In genomic region chr6:37299562-37300390, GRCm38 (mm10) we compare ENCODE assay signal across 8 mouse cellular contexts. TPM values are rescaled to one million over a fixed set of nuclear protein-coding genes. Genes with fewer than 3 reads are reported as not detected.
A peak's percentile ranks its signal among the peaks of the same experiment; 100 is the strongest.
DNase-seq lines count a peak whose midpoint lies in the region; ATAC-seq and TF ChIP-seq lines count a peak whose summit lies in the region.

TSS of gene Dgki (minus strand) at chr6:37300184.

- peak within 1 kb of the TSS; percentile 99 for H3K4me2 ChIP-seq in kidney, embryonic 16.5 days (replicated peaks; ENCODE audit: low read depth, low read length)
- peak within 1 kb of the TSS; percentile 98 for H3K4me2 ChIP-seq in limb, embryonic 15.5 days

- DNase-seq in ovary, postnatal 36 days (ENCODE audit: low spot score) = peak; percentile 28
- DNase-seq in ovary, postnatal 10 days (ENCODE audit: low spot score) = no peak
- DNase-seq in cerebellum, postnatal 25 days = peak; percentile 86 to 88
- DNase-seq in frontal cortex, postnatal 36 days (ENCODE audit: low spot score in 2 of 2) = peak; percentile 85 to 90

- peak within 1 kb of the TSS; percentile 70 for H3K9ac ChIP-seq in kidney, embryonic 16.5 days (replicated peaks; ENCODE audit: low read length)
- H3K9ac ChIP-seq in limb, embryonic 15.5 days = peak within 1 kb of the TSS; percentile 37; the same call in 1 of the 2 replicates

- ATAC-seq in kidney, embryonic 16.5 days (ENCODE audit: low FRiP score, low TSS enrichment) = peak; percentile 75
- ATAC-seq in limb, embryonic 15.5 days (ENCODE audit: insufficient number of reproducible peaks, low FRiP score, low TSS enrichment, low read depth) = 0 out of 2 replicates have a peak, but pooled peaks have one; percentile 44
- ATAC-seq in activated CD4-positive, CD25-positive, alpha-beta regulatory T cell, adult 4 months = no peak

- H3K36me3 ChIP-seq in kidney, embryonic 16.5 days (ENCODE audit: insufficient read depth, low read length) = no peaks in the 10 kb centered on the region
- no peaks in the 10 kb centered on the region for H3K36me3 ChIP-seq in limb, embryonic 15.5 days

- peak within 1 kb of the TSS; percentile 61 for H3K4me3 ChIP-seq in kidney, embryonic 16.5 days (ENCODE audit: low read length)
- peak within 1 kb of the TSS; percentile 56 for H3K4me3 ChIP-seq in limb, embryonic 15.5 days
- peak within 1 kb of the TSS; percentile 98 for H3K4me3 ChIP-seq in olfactory bulb, adult 2 months (ENCODE audit: insufficient read depth, low read depth, low read length)

- H3K27ac ChIP-seq in kidney, embryonic 16.5 days (ENCODE audit: low read length) = no peak within 1 kb of the TSS
- H3K27ac ChIP-seq in limb, embryonic 15.5 days = no peak within 1 kb of the TSS
- peak within 1 kb of the TSS; percentile 91 for H3K27ac ChIP-seq in olfactory bulb, adult 2 months (ENCODE audit: insufficient read depth, low read depth, low read length)

- peaks cover 48% of the 10 kb centered on the region for H3K27me3 ChIP-seq in kidney, embryonic 16.5 days (ENCODE audit: insufficient read depth, low read length)
- peaks cover 49% of the 10 kb centered on the region for H3K27me3 ChIP-seq in limb, embryonic 15.5 days

- H3K4me1 ChIP-seq in kidney, embryonic 16.5 days (ENCODE audit: insufficient read depth, low read length) = peaks cover 18% of the 10 kb centered on the region
- H3K4me1 ChIP-seq in limb, embryonic 15.5 days = peaks cover 15% of the 10 kb centered on the region
- H3K4me1 ChIP-seq in olfactory bulb, adult 2 months (ENCODE audit: control insufficient read depth, insufficient read depth, low read length) = peaks cover 7% of the 10 kb centered on the region

- no peak for TF ChIP-seq CTCF in olfactory bulb, adult 2 months (IDR thresholded peaks at IDR 0.05; ENCODE audit: insufficient read depth, low read depth, low read length)

- peak; percentile 95 for TF ChIP-seq POLR2A in olfactory bulb, adult 2 months (IDR thresholded peaks at IDR 0.05; ENCODE audit: insufficient read depth, low read depth, low read length)

- WGBS in kidney, embryonic 16.5 days = under 1% methylated on average over 54 of the region's 65 CpGs
- WGBS in limb, embryonic 15.5 days = under 1% methylated on average over 57 of the region's 65 CpGs
- under 1% methylated on average over 63 of the region's 65 CpGs for WGBS in olfactory bulb, adult 2 months

- no peaks in the 10 kb centered on the region for H3K9me3 ChIP-seq in kidney, embryonic 16.5 days (ENCODE audit: low read length)
- H3K9me3 ChIP-seq in limb, embryonic 15.5 days = no peaks in the 10 kb centered on the region

RNA-seq across cellular contexts. Expression of gene Dgki, which starts in this region (rescaled TPM):
- 0.55 and 0.74 TPM in 2 replicates for polyA plus RNA-seq in kidney, embryonic 16.5 days (2015; fragmentation: Nextera tagmentation; extraction: Ambion mirVana)
- polyA plus RNA-seq in limb, embryonic 15.5 days (2015; fragmentation: Nextera tagmentation; extraction: Ambion mirVana) = 0.92 and 0.99 TPM in 2 replicates
- polyA plus RNA-seq in olfactory bulb, adult 2 months (2012; ENCODE audit: insufficient read depth, insufficient read length, low replicate concordance, missing spikeins) = not detected in 2 replicates
- polyA plus RNA-seq in activated CD4-positive, CD25-positive, alpha-beta regulatory T cell, adult 4 months (2017; shearing (Covaris generic)) = under 1 TPM in 1 of 2 experiments, not detected in 1; 0.21 TPM

Comparison
In these comparisons a context has a peak if more than half of its experiments do, and no peak if none do; other contexts are left out.
1. RNA of gene Dgki (polyA plus RNA-seq): not detected in olfactory bulb, adult 2 months; 0.92 to 0.99 TPM in limb, embryonic 15.5 days, 0.55 to 0.74 TPM in kidney, embryonic 16.5 days and 0.21 TPM in activated CD4-positive, CD25-positive, alpha-beta regulatory T cell, adult 4 months; every median in the first group is over 10 times any median in the second.
2. Peak in ATAC-seq, H3K4me3 ChIP-seq, H3K9ac ChIP-seq and H3K4me2 ChIP-seq in kidney, embryonic 16.5 days; RNA of the gene not detected or under 1 TPM.
3. Peak in ATAC-seq, H3K4me3 ChIP-seq, H3K9ac ChIP-seq and H3K4me2 ChIP-seq in limb, embryonic 15.5 days; RNA of the gene not detected or under 1 TPM.
4. Peak in every context shown above with its lines, with median percentiles within 50 percentile points of each other: H3K4me3 ChIP-seq.